Mouse (Mus musculus) erythroblast, embryonic 14.5 days (primary cell): ENCODE results near the gene Col23a1.

ENCODE experiments used
- GATA1 ChIP-seq: IDR thresholded peaks from 2 replicates; pipeline ENCODE4 v1.6.1; 2012; ENCODE audit warnings: low read length, inconsistent platforms, mixed read lengths
- TAL1 ChIP-seq: IDR thresholded peaks from 3 replicates; pipeline ENCODE4 v1.6.1; 2012; ENCODE audit warnings: low read length, inconsistent platforms, mixed read lengths

- no peak for TF ChIP-seq GATA1
- no peak for TF ChIP-seq TAL1
Measured at GRCm38 (mm10) chr11:51602253-51602652, 312.5 kb downstream of the Col23a1 start.
